Mouse (Mus musculus): ENCODE measurements around the gene Mios. TPM values are rescaled to one million over a fixed set of nuclear protein-coding genes. Genes with fewer than 3 reads are reported as not detected.

Gene Mios
- polyA plus RNA-seq, 1 experiment from 2014 or later, result 26.9 TPM

DNA sequence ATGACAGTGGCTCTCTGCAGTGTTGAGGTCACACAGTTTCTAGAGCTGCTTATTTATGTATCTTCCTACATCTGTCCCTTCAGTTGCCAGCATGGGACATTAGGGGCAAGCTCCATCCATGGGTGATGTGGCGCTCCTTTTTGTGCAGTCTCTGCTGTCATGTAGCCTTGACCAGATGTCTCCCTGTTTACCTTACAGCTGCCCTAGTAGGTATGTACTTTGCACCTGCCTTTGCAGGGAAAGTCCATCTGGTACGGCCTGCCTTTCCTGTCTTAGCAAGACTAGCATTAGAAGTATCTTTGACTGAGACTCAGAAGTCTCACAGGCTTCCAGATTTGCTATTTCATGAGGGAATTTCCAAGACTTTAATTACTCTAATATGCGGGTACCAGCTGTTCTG, 62.0 kb downstream of the Mios start:
- 92% methylated on average over 3 of the region's 3 CpGs for WGBS
- Histone ChIP-seq H3K27me3 (ENCODE audit: control insufficient read depth, insufficient read depth, low read length) (no peaks in the 10 kb centered on the region), H3K4me1 (ENCODE audit: control insufficient read depth, insufficient read depth, low read length) (no peaks in the 10 kb centered on the region), H3K4me3 (ENCODE audit: low read depth, low read length) (no peak overlapping the region), H3K9me3 (ENCODE audit: control insufficient read depth, low read length) (no peaks in the 10 kb centered on the region), H3K4me2 (no peak overlapping the region), H3K36me3 (ENCODE audit: control insufficient read depth, insufficient read depth, low read length) (no peaks in the 10 kb centered on the region), H3K27ac (ENCODE audit: low read depth, low read length) (no peak overlapping the region), H3K9ac (ENCODE audit: low read length) (no peak overlapping the region)
- DNase-seq (ENCODE audit: low spot score, missing footprints) (no peak), ATAC-seq (ENCODE audit: low FRiP score) (no peak)

DNA sequence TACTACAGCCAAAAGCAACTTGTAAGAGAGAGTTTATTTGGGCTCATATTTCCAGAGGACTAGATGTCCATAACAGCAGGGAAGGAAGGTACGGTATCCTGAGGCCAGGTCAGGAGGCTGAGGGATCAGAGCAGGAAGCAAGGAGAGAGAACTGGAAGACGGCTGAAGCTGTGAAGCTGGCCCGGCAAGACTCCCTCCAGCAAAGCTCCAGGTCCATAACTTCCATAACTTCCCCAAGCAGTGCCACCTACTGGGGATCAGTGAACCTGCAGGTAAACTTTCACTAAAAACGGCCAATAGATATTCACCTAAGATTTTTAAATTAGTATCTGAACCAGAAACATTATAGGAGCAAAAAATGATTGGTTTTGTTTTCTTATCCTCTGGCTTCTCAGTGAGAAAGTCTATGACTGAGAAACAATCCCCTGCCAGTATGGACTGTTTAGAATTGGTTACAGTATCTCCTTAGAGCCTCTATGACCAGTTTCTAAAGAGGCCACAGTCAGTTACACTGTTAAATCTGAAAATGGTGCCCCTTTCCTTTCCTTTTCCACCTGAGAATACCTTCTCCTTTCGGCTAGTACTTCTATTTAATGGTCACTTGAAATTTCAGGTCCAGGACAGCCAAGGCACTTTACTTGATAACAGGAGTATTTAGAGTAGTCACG, 65.5 kb downstream of the Mios start:
- H3K4me2 ChIP-seq, result no peak overlapping the region
- no peaks in the 10 kb centered on the region for H3K27me3 ChIP-seq (ENCODE audit: control insufficient read depth, insufficient read depth, low read length)

DNA sequence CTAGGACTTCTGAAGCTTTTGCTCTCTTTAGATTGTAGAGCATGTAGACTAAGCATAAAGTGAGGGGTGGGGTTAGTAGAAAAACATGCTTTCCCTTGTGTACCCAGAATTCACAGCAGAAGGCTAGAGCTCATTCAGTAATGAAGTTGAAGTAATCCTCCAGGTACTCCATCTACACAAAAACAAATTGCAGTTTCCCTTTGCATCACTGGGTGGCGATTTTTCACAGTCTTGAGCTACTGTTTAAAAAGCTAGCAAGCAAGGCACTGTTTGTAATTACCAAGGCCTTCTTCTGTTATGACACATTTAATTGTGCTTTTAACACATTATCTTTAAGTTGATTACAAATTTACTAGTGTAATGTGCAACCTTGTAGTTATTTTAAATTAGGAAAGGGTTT, 66.1 kb downstream of the Mios start:
- Histone ChIP-seq H3K4me1 (ENCODE audit: control insufficient read depth, insufficient read depth, low read length) (no peaks in the 10 kb centered on the region), H3K27ac (ENCODE audit: low read depth, low read length) (no peak overlapping the region), H3K9ac (ENCODE audit: low read length) (no peak overlapping the region), H3K27me3 (ENCODE audit: control insufficient read depth, insufficient read depth, low read length) (no peaks in the 10 kb centered on the region), H3K36me3 (ENCODE audit: control insufficient read depth, insufficient read depth, low read length) (no peaks in the 10 kb centered on the region), H3K9me3 (ENCODE audit: control insufficient read depth, low read length) (no peaks in the 10 kb centered on the region), H3K4me2 (no peak overlapping the region), H3K4me3 (ENCODE audit: low read depth, low read length) (no peak overlapping the region)
- ATAC-seq (ENCODE audit: low FRiP score) (no peak), DNase-seq (ENCODE audit: low spot score, missing footprints) (peak; percentile 92)
- 15% methylated on average over 1 of the region's 1 CpGs for WGBS

More for the DNA sequence above, 65.5 kb downstream of the Mios start:
- no peak overlapping the region for H3K4me3 ChIP-seq (ENCODE audit: low read depth, low read length)
- no peaks in the 10 kb centered on the region for H3K4me1 ChIP-seq (ENCODE audit: control insufficient read depth, insufficient read depth, low read length)
- no peaks in the 10 kb centered on the region for H3K9me3 ChIP-seq (ENCODE audit: control insufficient read depth, low read length)
- no peaks in the 10 kb centered on the region for H3K36me3 ChIP-seq (ENCODE audit: control insufficient read depth, insufficient read depth, low read length)
- ATAC-seq (ENCODE audit: low FRiP score) (no peak), DNase-seq (ENCODE audit: low spot score, missing footprints) (peak; percentile 85)
- no peak overlapping the region for H3K27ac ChIP-seq (ENCODE audit: low read depth, low read length)
- no peak overlapping the region for H3K9ac ChIP-seq (ENCODE audit: low read length)
- 43% methylated on average over 6 of the region's 6 CpGs for WGBS

DNA sequence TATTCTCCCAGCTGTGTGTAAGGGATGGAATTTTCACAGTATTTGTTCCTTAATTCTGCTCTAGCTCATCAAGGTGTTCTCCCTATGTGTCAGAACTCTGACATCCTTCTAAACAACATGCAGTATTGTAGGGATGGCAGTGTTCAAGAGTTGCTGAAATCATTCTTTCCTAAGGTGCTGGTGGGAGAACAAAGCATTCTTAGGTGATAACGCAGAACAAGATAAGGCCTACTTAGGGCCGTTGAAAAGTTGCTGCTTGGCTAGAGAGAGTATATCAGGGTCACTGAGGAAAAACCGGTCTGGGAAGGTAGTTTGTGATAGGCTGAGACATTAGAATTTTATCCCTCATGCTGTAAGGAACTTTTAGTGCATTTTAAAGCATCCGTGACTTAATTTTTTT, 67.4 kb downstream of the Mios start:
- H3K4me3 ChIP-seq (ENCODE audit: low read depth, low read length), result no peak overlapping the region
- no peak overlapping the region for H3K9ac ChIP-seq (ENCODE audit: low read length)
- H3K27ac ChIP-seq (ENCODE audit: low read depth, low read length), result no peak overlapping the region
- ATAC-seq (ENCODE audit: low FRiP score), result no peak
- 91% methylated on average over 4 of the region's 4 CpGs for WGBS
- no peaks in the 10 kb centered on the region for H3K4me1 ChIP-seq (ENCODE audit: control insufficient read depth, insufficient read depth, low read length)
- no peaks in the 10 kb centered on the region for H3K9me3 ChIP-seq (ENCODE audit: control insufficient read depth, low read length)
- DNase-seq (ENCODE audit: low spot score, missing footprints), result no peak
- no peak overlapping the region for H3K4me2 ChIP-seq
- no peaks in the 10 kb centered on the region for H3K27me3 ChIP-seq (ENCODE audit: control insufficient read depth, insufficient read depth, low read length)
- H3K36me3 ChIP-seq (ENCODE audit: control insufficient read depth, insufficient read depth, low read length), result no peaks in the 10 kb centered on the region

DNA sequence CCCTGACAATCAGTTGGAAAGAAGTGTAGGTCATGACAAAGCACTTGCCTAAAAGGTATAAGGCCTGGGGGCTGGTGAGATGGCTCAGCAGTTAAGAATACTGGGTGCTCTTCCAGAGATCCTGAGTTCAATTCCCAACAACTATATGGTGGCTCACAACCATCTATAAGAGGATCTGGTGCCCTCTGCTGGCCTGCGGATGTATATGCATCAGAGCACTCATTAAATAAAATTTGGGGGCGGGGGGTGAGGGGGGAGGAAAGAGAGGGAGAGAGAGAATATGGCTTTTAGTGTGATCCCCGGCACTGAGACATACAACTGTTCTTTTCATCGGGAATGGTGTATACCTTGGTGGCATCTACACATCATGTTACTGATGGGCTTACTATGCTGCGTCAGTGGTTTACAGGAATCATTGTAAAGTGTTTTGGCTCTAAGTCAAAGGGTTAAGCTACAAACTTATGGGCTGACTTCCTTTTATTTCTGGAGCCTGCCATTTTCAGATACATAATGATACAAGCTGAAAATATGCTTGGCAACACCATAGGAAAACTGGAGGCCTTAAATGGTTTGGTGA, 69.5 kb downstream of the Mios start:
- whole genome bisulfite sequencing, result 73% methylated on average over 5 of the region's 5 CpGs
- DNase-seq (ENCODE audit: low spot score, missing footprints) (no peak), ATAC-seq (ENCODE audit: low FRiP score) (no peak)
- no peak overlapping the region for H3K4me2 ChIP-seq
- H3K9ac ChIP-seq (ENCODE audit: low read length), result no peak overlapping the region
- H3K4me3 ChIP-seq (ENCODE audit: low read depth, low read length), result no peak overlapping the region
- no peaks in the 10 kb centered on the region for H3K36me3 ChIP-seq (ENCODE audit: control insufficient read depth, insufficient read depth, low read length)
- H3K4me1 ChIP-seq (ENCODE audit: control insufficient read depth, insufficient read depth, low read length), result no peaks in the 10 kb centered on the region
- H3K27ac ChIP-seq (ENCODE audit: low read depth, low read length), result no peak overlapping the region
- H3K27me3 ChIP-seq (ENCODE audit: control insufficient read depth, insufficient read depth, low read length), result no peaks in the 10 kb centered on the region
- H3K9me3 ChIP-seq (ENCODE audit: control insufficient read depth, low read length), result no peaks in the 10 kb centered on the region

DNA sequence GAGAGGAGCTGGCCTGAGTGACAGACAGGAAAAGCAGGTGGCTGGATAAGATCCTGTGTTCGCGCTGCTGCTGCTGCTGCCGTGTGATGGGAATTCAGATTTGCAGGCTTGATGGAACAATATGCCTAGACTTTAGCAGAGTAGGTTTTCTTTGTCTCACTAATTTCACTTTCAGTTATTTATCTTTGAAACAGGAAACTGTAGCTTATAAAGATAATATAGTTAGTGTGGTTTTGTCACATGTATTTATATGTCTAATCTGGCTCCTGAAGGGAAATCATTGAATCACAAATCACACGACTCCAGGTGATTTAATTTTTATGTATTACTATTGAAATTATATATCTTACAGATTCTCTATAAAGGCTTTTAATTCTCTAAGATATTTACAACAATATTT, 74.2 kb downstream of the Mios start:
- H3K4me1 ChIP-seq (ENCODE audit: control insufficient read depth, insufficient read depth, low read length), result no peaks in the 10 kb centered on the region
- H3K9me3 ChIP-seq (ENCODE audit: control insufficient read depth, low read length), result no peaks in the 10 kb centered on the region
- H3K4me3 ChIP-seq (ENCODE audit: low read depth, low read length), result no peak overlapping the region
- WGBS, result 87% methylated on average over 4 of the region's 4 CpGs
- H3K27me3 ChIP-seq (ENCODE audit: control insufficient read depth, insufficient read depth, low read length), result no peaks in the 10 kb centered on the region
- no peak overlapping the region for H3K4me2 ChIP-seq
- H3K9ac ChIP-seq (ENCODE audit: low read length), result no peak overlapping the region
- ATAC-seq (ENCODE audit: low FRiP score), result no peak
- DNase-seq (ENCODE audit: low spot score, missing footprints), result no peak
- H3K27ac ChIP-seq (ENCODE audit: low read depth, low read length), result no peak overlapping the region
- no peaks in the 10 kb centered on the region for H3K36me3 ChIP-seq (ENCODE audit: control insufficient read depth, insufficient read depth, low read length)

DNA sequence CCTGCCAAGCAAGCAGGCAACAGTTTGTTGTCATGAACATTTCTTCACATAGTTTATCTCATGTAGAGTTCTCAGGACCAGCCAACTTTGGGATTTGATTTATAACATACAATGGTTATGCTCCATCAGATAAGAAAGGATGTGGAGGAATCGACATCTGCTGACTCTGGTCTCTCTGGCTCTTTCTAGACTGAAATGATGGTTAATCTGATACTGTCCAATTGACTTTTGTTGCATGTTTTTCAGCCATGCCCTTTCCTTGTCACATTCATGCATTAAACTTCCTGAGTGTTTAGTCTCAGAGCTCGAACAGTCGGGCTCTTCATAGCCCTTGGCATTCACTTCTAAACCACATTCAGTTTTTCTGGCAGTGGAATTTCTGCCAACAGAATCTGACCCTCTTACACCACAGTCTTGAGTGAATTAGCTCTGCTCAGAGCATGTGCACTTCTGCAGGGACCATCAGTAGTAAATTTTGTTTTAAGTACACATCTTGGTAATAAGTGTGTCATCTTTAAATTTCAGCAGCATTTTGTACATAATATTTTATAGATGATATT, 76.5 kb downstream of the Mios start:
- H3K9me3 ChIP-seq (ENCODE audit: control insufficient read depth, low read length), result no peaks in the 10 kb centered on the region
- H3K27ac ChIP-seq (ENCODE audit: low read depth, low read length), result no peak overlapping the region
- H3K27me3 ChIP-seq (ENCODE audit: control insufficient read depth, insufficient read depth, low read length), result no peaks in the 10 kb centered on the region
- DNase-seq (ENCODE audit: low spot score, missing footprints) (no peak), ATAC-seq (ENCODE audit: low FRiP score) (no peak)
- H3K4me2 ChIP-seq, result no peak overlapping the region
- no peak overlapping the region for H3K9ac ChIP-seq (ENCODE audit: low read length)
- WGBS, result 89% methylated on average over 3 of the region's 3 CpGs
- H3K4me3 ChIP-seq (ENCODE audit: low read depth, low read length), result no peak overlapping the region
- no peaks in the 10 kb centered on the region for H3K36me3 ChIP-seq (ENCODE audit: control insufficient read depth, insufficient read depth, low read length)
- no peaks in the 10 kb centered on the region for H3K4me1 ChIP-seq (ENCODE audit: control insufficient read depth, insufficient read depth, low read length)

Other genes starting within 250 kb of the Mios start
- gene Col28a1, start 16.6 kb upstream of the Mios start, polyA plus RNA-seq (2014; fragmentation: Nextera tagmentation; extraction: Ambion mirVana), result 0.04 TPM in 1 of 2 replicates, not detected in the other
- gene Rpa3, start 50.0 kb downstream of the Mios start, polyA plus RNA-seq (2014; fragmentation: Nextera tagmentation; extraction: Ambion mirVana), result 187 and 196 TPM in 2 replicates
- 28.5 and 30.2 TPM in 2 replicates for gene Umad1, start 50.1 kb downstream of the Mios start, polyA plus RNA-seq (2014; fragmentation: Nextera tagmentation; extraction: Ambion mirVana)
- 15.6 and 19.9 TPM in 2 replicates for gene Gm45062, start 50.2 kb downstream of the Mios start, polyA plus RNA-seq (2014; fragmentation: Nextera tagmentation; extraction: Ambion mirVana)